Mouse (Mus musculus) c-Kit-negative CD71-positive TER-119-positive erythroid progenitor cells, embryonic 14.5 days (primary cell): ENCODE results near the gene Lcor.

Source experiments
- DNase-seq: peaks from one replicate; pipeline ENCODE4 v3.0.0-alpha.2; 2013; ENCODE audit warnings: low read depth, low spot score

Lcor gene

GRCm38 (mm10) chr19:41568791-41569190, 86.4 kb downstream of the Lcor start:
- DNase-seq, result no peak

- DNase-seq, result no peak
Measured at GRCm38 (mm10) chr19:41573700-41574099, 91.3 kb downstream of the Lcor start.

GRCm38 (mm10) chr19:41577576-41577975, 95.1 kb downstream of the Lcor start:
- DNase-seq, result no peak

GRCm38 (mm10) chr19:41579311-41579920, 97.0 kb downstream of the Lcor start:
- DNase-seq, result no peak

- DNase-seq, result no peak
Measured at GRCm38 (mm10) chr19:41581706-41582420, 99.4 kb downstream of the Lcor start, which contains the start of gene Gm340. Gm340 (plus strand) TSS chr19:41582370.

- no peak for DNase-seq
Measured at GRCm38 (mm10) chr19:41582918-41583514, 100.6 kb downstream of the Lcor start.

GRCm38 (mm10) chr19:41586752-41587151, 104.3 kb downstream of the Lcor start:
- DNase-seq, result no peak

- DNase-seq, result no peak
Measured at GRCm38 (mm10) chr19:41587431-41588222, 105.2 kb downstream of the Lcor start.

- no peak for DNase-seq
Measured at GRCm38 (mm10) chr19:41589026-41589425, 106.6 kb downstream of the Lcor start.

- DNase-seq, result no peak
Measured at GRCm38 (mm10) chr19:41589681-41590080, 107.2 kb downstream of the Lcor start.

- DNase-seq, result no peak
Measured at GRCm38 (mm10) chr19:41591808-41592207, 109.4 kb downstream of the Lcor start.

- no peak for DNase-seq
Measured at GRCm38 (mm10) chr19:41597170-41597894, 114.9 kb downstream of the Lcor start.

- DNase-seq, result no peak
Measured at GRCm38 (mm10) chr19:41600647-41601046, 118.2 kb downstream of the Lcor start.

- no peak for DNase-seq
Measured at GRCm38 (mm10) chr19:41606208-41606987, 124.0 kb downstream of the Lcor start.

GRCm38 (mm10) chr19:41611683-41612082, 129.2 kb downstream of the Lcor start:
- DNase-seq, result no peak
